Mouse (Mus musculus) adrenal gland, postnatal 14 days (tissue): Measurements from ENCODE around the gene Olfr859. TPM values are rescaled to one million over a fixed set of nuclear protein-coding genes. Genes with fewer than 3 reads are reported as not detected.
"Not testable (repeated sequence)": the region's sequence is repeated elsewhere in the genome, so short reads cannot be mapped to it uniquely, and the experiment has no call there.

Experiments used
- DNase-seq: peaks from one replicate; pipeline ENCODE4 v3.0.0; 2021; ENCODE audit warnings: mixed read lengths
- long read RNA-seq, 2 experiments: library from polyadenylated mRNA; stranded (forward); transcript quantifications; one replicate each; pipeline ENCODE4 v2.0.0; 2021
- total RNA-seq: library from RNA; stranded (reverse); gene quantifications from 2 replicates; pipeline ENCODE4 v1.2.3, GENCODE M21; 2021

Olfr859 gene
- not detected in 2 replicates for total RNA-seq
- long read RNA-seq, experiment 1: 0 reads
- long read RNA-seq, experiment 2: 0 reads

DNA sequence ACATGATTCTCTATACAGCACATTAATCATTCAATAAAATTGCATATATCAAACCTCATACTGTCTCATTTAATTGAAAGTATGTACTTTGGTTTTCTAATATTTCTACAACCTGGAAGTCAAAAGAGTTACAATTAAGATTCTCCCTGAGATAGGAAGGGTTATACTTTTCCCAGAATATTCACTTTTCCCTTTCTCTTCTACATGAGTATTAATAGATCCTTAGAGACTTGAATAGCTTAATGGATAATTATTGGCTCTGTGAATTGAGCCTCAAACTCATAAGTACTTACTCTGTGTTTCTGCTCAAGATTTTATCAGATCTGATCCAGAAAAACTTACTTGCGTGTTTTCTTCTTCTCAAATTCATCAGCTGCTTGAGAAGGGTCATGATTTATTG, at the start of gene Olfr859:
Gene Olfr859 (plus strand): TSS at position 301 of the 400 bp plus-strand sequence.
- DNase-seq: not testable (repeated sequence)

DNA sequence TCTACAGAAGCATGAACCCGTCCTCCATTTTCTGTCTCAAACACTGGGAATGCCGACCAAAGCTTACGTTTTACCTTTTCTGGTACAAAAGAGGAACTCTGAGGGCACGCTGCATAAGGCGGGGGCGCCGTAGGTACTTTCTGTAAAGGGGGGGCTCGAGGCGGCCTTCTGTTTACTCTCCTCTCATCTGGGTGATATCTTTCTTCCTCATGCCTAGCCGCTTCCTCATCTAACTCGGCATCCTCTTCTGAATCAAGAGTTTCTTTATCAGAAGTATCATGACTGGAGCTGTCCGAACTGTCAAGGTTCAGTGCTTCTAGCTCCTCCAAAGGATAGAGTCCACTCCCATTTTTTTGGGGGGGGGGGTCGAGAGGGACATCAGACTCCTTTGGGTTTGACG, 35.6 kb upstream of the Olfr859 start:
- no peak for DNase-seq

DNA sequence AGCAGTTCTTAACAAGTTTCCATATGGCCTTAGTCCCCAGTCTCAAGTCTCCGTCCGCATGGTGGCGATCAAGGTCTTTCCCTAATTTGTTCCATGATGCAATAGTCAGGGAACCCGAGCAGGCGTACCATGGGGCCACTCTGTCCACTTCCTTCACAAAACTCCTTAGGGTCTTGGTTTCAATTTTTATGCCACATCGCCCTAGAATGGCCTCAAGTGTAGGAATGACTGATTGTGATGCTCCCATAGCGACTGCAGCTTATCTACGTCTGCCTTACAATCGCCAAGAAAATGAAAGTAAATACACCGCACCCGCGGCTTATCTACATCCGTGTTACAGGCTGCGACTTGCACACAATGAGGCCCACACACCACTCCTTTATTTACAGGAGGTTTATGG, 35.0 kb upstream of the Olfr859 start:
- DNase-seq: no peak

DNA sequence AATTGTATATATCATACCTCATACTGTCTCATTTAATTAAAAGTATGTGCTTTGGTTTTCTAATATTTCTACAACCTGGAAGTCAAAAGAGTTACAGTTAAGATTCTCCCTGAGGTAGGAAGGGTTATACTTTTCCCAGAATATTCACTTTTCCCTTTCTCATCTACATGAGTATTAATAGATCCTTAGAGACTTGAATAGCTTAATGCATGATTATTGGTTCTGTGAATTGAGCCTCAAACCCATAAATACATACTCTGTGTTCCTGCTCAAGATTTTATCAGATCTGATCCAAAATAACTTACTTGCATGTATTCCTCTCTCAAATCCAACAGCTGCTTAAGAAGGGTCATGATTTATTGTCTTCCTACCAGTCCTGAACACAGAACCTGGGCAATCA, 24.7 kb upstream of the Olfr859 start, which contains the start of gene Olfr58:
Gene Olfr58 (plus strand): TSS at position 301 of the 400 bp plus-strand sequence.
- DNase-seq: no peak

DNA sequence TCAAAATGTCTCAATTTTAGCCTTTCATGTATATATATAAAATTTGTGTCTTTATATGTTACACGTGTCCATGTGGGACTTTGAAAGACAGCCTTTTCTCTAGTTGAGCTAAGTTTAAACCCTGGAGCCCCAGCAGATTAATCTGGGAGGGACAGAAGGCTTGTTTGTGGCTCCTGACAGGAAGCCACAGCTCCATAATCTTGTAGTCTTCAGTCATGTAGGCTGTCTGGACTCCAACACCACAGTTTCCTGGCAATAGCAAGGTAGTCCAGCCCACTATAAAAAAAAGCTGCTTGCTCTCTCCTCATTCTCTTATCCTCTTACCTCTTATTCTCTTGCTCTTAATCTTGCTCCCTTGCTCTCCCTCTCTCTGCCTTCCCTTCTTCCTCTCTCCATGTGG, 1.7 kb upstream of the Olfr859 start:
- no peak for DNase-seq

DNA sequence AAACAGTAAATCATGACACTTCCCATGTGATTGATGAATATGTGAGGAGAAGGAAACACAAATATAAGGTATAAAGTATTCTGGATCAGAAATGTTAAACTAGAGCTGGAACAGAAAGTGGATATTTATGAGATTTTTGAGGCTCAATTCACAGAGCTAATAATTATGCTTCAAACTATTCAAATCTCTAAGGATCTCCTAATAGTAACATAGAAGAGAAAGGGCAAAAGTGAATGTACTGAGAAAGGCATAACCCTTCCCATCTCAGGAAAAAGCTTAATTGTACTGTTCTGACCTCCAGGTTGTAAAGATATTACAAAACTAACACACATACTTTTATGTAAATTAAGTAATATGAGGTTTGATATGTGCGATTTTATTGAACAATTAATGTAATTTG, 44.9 kb downstream of the Olfr859 start, which contains the start of gene Olfr860:
Gene Olfr860 (minus strand): TSS at position 101 of the 400 bp plus-strand sequence.
- no peak for DNase-seq

Other genes with a start within 250 kb of the Olfr859 start
- not detected in 2 replicates for gene Olfr854, start 237.5 kb upstream of the Olfr859 start, total RNA-seq
- gene Olfr855, start 222.3 kb upstream of the Olfr859 start, total RNA-seq: not detected in 2 replicates
- 16.2 and 18.7 TPM in 2 replicates for gene Zfp317, start 182.8 kb upstream of the Olfr859 start, total RNA-seq
- gene Olfr857, start 95.5 kb upstream of the Olfr859 start, total RNA-seq: not detected in 2 replicates
- not detected in 2 replicates for gene Olfr58, start 24.6 kb upstream of the Olfr859 start, total RNA-seq
- not detected in 2 replicates for gene Olfr860, start 44.8 kb downstream of the Olfr859 start, total RNA-seq
- gene Olfr862, start 83.1 kb downstream of the Olfr859 start, total RNA-seq: not detected in 2 replicates
- not detected in 2 replicates for gene Olfr77, start 112.0 kb downstream of the Olfr859 start, total RNA-seq
- not detected in 2 replicates for gene Olfr866, start 223.1 kb downstream of the Olfr859 start, total RNA-seq